Mouse (Mus musculus) myocyte (in vitro differentiated cells): ENCODE results near the gene Fam163b. TPM values are rescaled to one million over a fixed set of nuclear protein-coding genes. Genes with fewer than 3 reads are reported as not detected.

Experiments used
- H3K27me3 ChIP-seq: one replicate; pipeline ENCODE4 v1.6.1; 2011; ENCODE audit not compliant: control insufficient read depth, insufficient read depth, insufficient read length
- H3K36me3 ChIP-seq: one replicate; pipeline ENCODE4 v1.6.1; 2011; ENCODE audit not compliant: control insufficient read depth, insufficient read depth
- H3K4me2 ChIP-seq: one replicate; pipeline ENCODE4 v1.6.1; 2011; ENCODE audit warnings: low read depth, control low read depth
- H3K4me3 ChIP-seq: one replicate; pipeline ENCODE4 v1.5.1; 2011; ENCODE audit warnings: mild to moderate bottlenecking, control low read depth, moderate library complexity
- H3K79me2 ChIP-seq: one replicate; pipeline ENCODE4 v1.6.1; 2011; ENCODE audit not compliant: control insufficient read depth, insufficient read depth
- H3ac ChIP-seq: one replicate; pipeline ENCODE4 v1.6.1; 2011; ENCODE audit not compliant: control insufficient read depth, insufficient read length
- CEBPB ChIP-seq: IDR thresholded peaks from 2 replicates; pipeline ENCODE4 v1.6.1; 2011; ENCODE audit warnings: mild to moderate bottlenecking, moderate library complexity; ENCODE audit not compliant: poor library complexity, insufficient read depth, severe bottlenecking
- E2F4 ChIP-seq: IDR thresholded peaks from one replicate; pipeline ENCODE4 v1.6.1; 2011; ENCODE audit warnings: mild to moderate bottlenecking, control low read depth, moderate library complexity; ENCODE audit not compliant: insufficient read depth
- MAX ChIP-seq: IDR thresholded peaks from one replicate; pipeline ENCODE4 v1.6.1; 2011; ENCODE audit warnings: low read depth, mild to moderate bottlenecking, control low read depth
- MYOD1 ChIP-seq, 3 experiments: IDR thresholded peaks; one replicate each; pipeline ENCODE4 v1.6.1; 2011; ENCODE audit warnings: control low read depth in 2 of 3, low read depth in 2 of 3, mild to moderate bottlenecking in 2 of 3, moderate library complexity in 1 of 3; ENCODE audit not compliant: insufficient read length in 2 of 3, control insufficient read depth in 1 of 3
- MYOG ChIP-seq, 3 experiments: IDR thresholded peaks; one replicate each; pipeline ENCODE4 v1.6.1; 2011; ENCODE audit warnings: control low read depth in 2 of 3, low read depth in 2 of 3, mild to moderate bottlenecking in 2 of 3; ENCODE audit not compliant: insufficient read length in 2 of 3, control insufficient read depth in 1 of 3, insufficient read depth in 1 of 3
- POLR2A ChIP-seq: IDR thresholded peaks from one replicate; pipeline ENCODE4 v1.6.1; 2011; ENCODE audit warnings: low read depth, mild to moderate bottlenecking, control low read depth, moderate library complexity; ENCODE audit not compliant: insufficient read length
- POLR2AphosphoS2 ChIP-seq: IDR thresholded peaks from one replicate; pipeline ENCODE4 v1.6.1; 2011; ENCODE audit warnings: low read depth, control low read depth; ENCODE audit not compliant: insufficient read length
- REST ChIP-seq: IDR thresholded peaks from one replicate; pipeline ENCODE4 v1.6.1; 2011; ENCODE audit warnings: mild to moderate bottlenecking, control low read depth, moderate library complexity; ENCODE audit not compliant: insufficient read depth, insufficient read length
- SRF ChIP-seq: IDR thresholded peaks from one replicate; pipeline ENCODE4 v1.6.1; 2011; ENCODE audit warnings: low read depth; ENCODE audit not compliant: control insufficient read depth, insufficient read length
- TCF12 ChIP-seq: IDR thresholded peaks from one replicate; pipeline ENCODE4 v1.6.1; 2011; ENCODE audit warnings: mild to moderate bottlenecking, control low read depth; ENCODE audit not compliant: poor library complexity, insufficient read depth, severe bottlenecking
- TCF3 ChIP-seq: IDR thresholded peaks from one replicate; pipeline ENCODE4 v1.6.1; 2011; ENCODE audit warnings: low read depth, control low read depth; ENCODE audit not compliant: insufficient read length
- USF1 ChIP-seq: IDR thresholded peaks from one replicate; pipeline ENCODE4 v1.6.1; 2011; ENCODE audit warnings: low read depth, mild to moderate bottlenecking, control low read depth, moderate library complexity
- polyA plus RNA-seq: library from polyadenylated mRNA; unstranded; fragments of >200 nt; fragmentation: generic; extraction: Trizol; gene quantifications from one replicate; pipeline ENCODE4 v1.2.1, GENCODE M21; 2012; ENCODE audit warnings: missing spikeins

Fam163b gene
- polyA plus RNA-seq, 1 experiment = 0.04 TPM

GRCm38 (mm10) chr2:27179101-27179500 lies 36.8 kb upstream of the Fam163b start:
- Histone ChIP-seq H3K36me3 (no peaks in the 10 kb centered on the region), H3K4me2 (peak overlapping the region; percentile 14)

DNA sequence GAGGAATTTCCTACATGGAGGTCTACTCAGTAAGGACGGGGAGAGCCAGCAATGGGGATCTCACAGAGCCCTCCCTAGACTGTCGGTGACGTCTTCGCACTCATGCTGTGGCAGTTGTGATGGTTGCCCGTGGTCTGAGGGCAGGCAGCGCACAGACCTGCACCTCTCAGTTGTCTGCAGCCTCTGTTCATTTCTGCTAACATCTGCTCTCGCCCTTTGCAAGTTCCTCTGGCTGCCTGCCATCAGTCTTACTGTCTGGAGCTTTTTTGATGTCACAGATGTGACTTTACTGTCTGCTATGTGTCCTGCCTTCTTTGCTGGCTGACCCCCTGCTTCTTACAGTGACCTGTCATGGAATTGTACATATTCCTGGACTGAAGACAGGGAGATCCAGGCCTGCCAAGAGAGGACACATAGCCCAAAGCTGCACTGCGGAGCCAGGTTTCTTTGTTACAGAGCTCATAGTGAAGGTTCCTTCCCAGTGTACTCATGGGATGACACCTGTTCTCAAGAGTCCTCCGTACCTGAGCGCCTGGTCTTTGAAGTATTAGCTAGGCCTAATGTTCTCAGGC lies 33.5 kb upstream of the Fam163b start:
- H3K27me3 ChIP-seq = peaks cover 27% of the 10 kb centered on the region

More at GRCm38 (mm10) chr2:27179101-27179500, 36.8 kb upstream of the Fam163b start:
- Histone ChIP-seq H3K4me3 (no peak overlapping the region), H3K27me3 (peaks cover 21% of the 10 kb centered on the region), H3ac (no peak overlapping the region), H3K79me2 (no peaks in the 10 kb centered on the region)
- TF ChIP-seq MYOD1 (IDR thresholded peaks at IDR 0.05; ENCODE audit: control insufficient read depth in 1 of 3, insufficient read length in 2 of 3, low read depth in 2 of 3) (peak in 1 of 3 experiments; percentile 40), MAX (no peak), TCF12 (no peak), POLR2AphosphoS2 (no peak), MYOG (IDR thresholded peaks at IDR 0.05; ENCODE audit: control insufficient read depth in 1 of 3, insufficient read depth in 1 of 3, insufficient read length in 2 of 3, low read depth in 2 of 3) (peak in 1 of 3 experiments; percentile 34), USF1 (no peak), REST (no peak)

GRCm38 (mm10) chr2:27174242-27174641 lies 32.0 kb upstream of the Fam163b start:
- Histone ChIP-seq H3K4me2 (no peak overlapping the region), H3K79me2 (no peaks in the 10 kb centered on the region), H3K4me3 (no peak overlapping the region), H3K27me3 (peaks cover 31% of the 10 kb centered on the region), H3K36me3 (no peaks in the 10 kb centered on the region), H3ac (no peak overlapping the region)
- TF ChIP-seq CEBPB = no peak
- TF ChIP-seq MAX = no peak
- no peak for TF ChIP-seq E2F4
- no peak for TF ChIP-seq MYOG (IDR thresholded peaks at IDR 0.05; ENCODE audit: control insufficient read depth in 1 of 3, insufficient read depth in 1 of 3, insufficient read length in 2 of 3, low read depth in 2 of 3)
- TF ChIP-seq MYOD1 (IDR thresholded peaks at IDR 0.05; ENCODE audit: control insufficient read depth in 1 of 3, insufficient read length in 2 of 3, low read depth in 2 of 3) = no peak
- TF ChIP-seq POLR2A = no peak
- TF ChIP-seq SRF = no peak
- no peak for TF ChIP-seq POLR2AphosphoS2
- no peak for TF ChIP-seq REST

More for the DNA sequence above, 33.5 kb upstream of the Fam163b start:
- Histone ChIP-seq H3K79me2 (no peaks in the 10 kb centered on the region), H3K4me3 (no peak overlapping the region), H3K4me2 (peak overlapping the region; percentile 9), H3K36me3 (no peaks in the 10 kb centered on the region), H3ac (no peak overlapping the region)
- TF ChIP-seq MYOD1 (IDR thresholded peaks at IDR 0.05; ENCODE audit: control insufficient read depth in 1 of 3, insufficient read length in 2 of 3, low read depth in 2 of 3) = peak in 2 of 3 experiments; percentile 22 to 43
- no peak for TF ChIP-seq TCF12
- no peak for TF ChIP-seq POLR2AphosphoS2
- TF ChIP-seq POLR2A = no peak

DNA sequence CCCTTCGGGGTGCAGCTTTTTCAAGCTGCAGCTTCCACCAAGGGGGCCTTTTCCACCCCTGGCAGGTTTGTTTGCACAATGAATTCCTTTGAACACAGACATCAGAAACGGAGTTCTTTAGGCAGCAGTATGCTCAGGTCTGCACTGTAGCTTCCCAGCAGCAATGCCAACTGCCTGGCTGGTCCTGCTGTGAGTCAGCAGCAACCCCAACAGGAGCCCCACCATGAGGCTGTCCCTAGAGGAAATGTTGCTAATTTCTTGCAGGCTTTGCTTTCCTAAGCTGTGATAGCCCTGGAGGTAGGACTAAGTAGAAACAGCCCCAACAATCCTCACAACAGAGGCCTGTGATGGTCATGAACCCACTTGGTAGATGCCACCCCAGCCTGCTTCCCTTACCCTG lies 24.7 kb upstream of the Fam163b start:
- Histone ChIP-seq H3K79me2 (no peaks in the 10 kb centered on the region), H3K36me3 (no peaks in the 10 kb centered on the region), H3K4me2 (no peak overlapping the region), H3K4me3 (no peak overlapping the region), H3ac (no peak overlapping the region), H3K27me3 (peaks cover 59% of the 10 kb centered on the region)
- TF ChIP-seq MYOD1 (IDR thresholded peaks at IDR 0.05; ENCODE audit: control insufficient read depth in 1 of 3, insufficient read length in 2 of 3, low read depth in 2 of 3) = no peak
- no peak for TF ChIP-seq MAX
- no peak for TF ChIP-seq TCF3
- TF ChIP-seq REST = no peak
- TF ChIP-seq CEBPB = no peak
- no peak for TF ChIP-seq POLR2AphosphoS2
- no peak for TF ChIP-seq POLR2A
- TF ChIP-seq TCF12 = no peak
- no peak for TF ChIP-seq USF1
- no peak for TF ChIP-seq SRF

DNA sequence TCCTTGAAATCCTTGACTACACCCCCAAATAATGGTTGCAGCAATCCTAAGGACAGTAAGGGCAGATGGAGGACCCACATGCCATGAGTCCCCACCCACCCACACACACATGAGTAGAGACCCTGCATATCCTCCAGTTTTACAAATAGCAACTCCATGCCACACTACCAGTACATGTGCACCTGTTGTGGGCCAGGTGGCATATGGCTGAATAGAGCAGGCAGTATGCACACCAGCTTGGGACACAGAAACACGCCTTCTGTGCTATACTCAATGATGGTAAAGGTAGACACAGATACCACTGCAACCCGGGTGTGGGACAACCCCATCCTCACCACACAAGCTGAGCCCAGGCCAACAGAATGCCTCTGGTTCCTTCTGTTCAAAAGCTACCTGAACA lies 23.8 kb upstream of the Fam163b start:
- H3K4me3 ChIP-seq = no peak overlapping the region
- H3K4me2 ChIP-seq = no peak overlapping the region
- H3K36me3 ChIP-seq = no peaks in the 10 kb centered on the region
- no peak overlapping the region for H3ac ChIP-seq
- TF ChIP-seq USF1 (no peak), TCF12 (no peak), CEBPB (no peak), MAX (no peak), MYOD1 (IDR thresholded peaks at IDR 0.05; ENCODE audit: control insufficient read depth in 1 of 3, insufficient read length in 2 of 3, low read depth in 2 of 3) (no peak), TCF3 (no peak), MYOG (IDR thresholded peaks at IDR 0.05; ENCODE audit: control insufficient read depth in 1 of 3, insufficient read depth in 1 of 3, insufficient read length in 2 of 3, low read depth in 2 of 3) (no peak), SRF (no peak), POLR2AphosphoS2 (no peak), E2F4 (no peak)
- H3K79me2 ChIP-seq = no peaks in the 10 kb centered on the region
- peaks cover 54% of the 10 kb centered on the region for H3K27me3 ChIP-seq
